Mouse (Mus musculus): ENCODE measurements around the gene Lypd6.

GRCm38 (mm10) chr2:50151401-50151800, 85.2 kb downstream of the Lypd6 start:
- no peak for TF ChIP-seq CTCF (IDR thresholded peaks at IDR 0.05; ENCODE audit: low read depth)
- no peak for TF ChIP-seq EP300 (optimal IDR thresholded peaks at IDR 0.05)
